Mouse (Mus musculus) gastrocnemius, postnatal 36 days (tissue): ENCODE measurements around the gene Syt1. TPM values are rescaled to one million over a fixed set of nuclear protein-coding genes. Genes with fewer than 3 reads are reported as not detected.

Experiments
- DNase-seq, 2 experiments: peaks; one replicate each; pipeline ENCODE4 v3.0.0; 2022
- intact Hi-C: fragments of 180-260 bp; cut with DNase I; formaldehyde crosslinking; loops from one replicate; pipeline ENCODE4 v1.15.1; 2025
- total RNA-seq, 2 experiments: library from RNA; stranded (reverse); gene quantifications; 2 replicates each; pipeline ENCODE4 v1.2.3; 2021

Gene Syt1
- total RNA-seq, 2 experiments from 2014 or later: not detected

DNA sequence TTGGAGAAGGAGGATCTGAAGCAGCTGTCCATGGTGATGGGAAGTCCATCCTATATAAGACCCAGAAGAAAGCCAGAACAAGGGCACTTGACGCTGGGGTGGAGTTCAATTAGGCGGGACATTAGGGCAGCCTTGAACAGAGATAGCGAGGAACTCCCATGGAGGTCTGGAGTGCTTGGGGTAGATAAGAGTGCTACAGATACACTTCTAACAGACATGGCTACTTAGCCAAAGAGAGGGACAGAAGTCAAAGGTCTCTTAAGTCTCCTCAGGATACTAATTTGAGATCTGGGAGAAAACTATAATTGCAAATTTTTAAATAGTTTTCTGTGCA lies 428.4 kb downstream of the Syt1 start:
- DNase-seq: no peak
- intact Hi-C loops: no loop called here

DNA sequence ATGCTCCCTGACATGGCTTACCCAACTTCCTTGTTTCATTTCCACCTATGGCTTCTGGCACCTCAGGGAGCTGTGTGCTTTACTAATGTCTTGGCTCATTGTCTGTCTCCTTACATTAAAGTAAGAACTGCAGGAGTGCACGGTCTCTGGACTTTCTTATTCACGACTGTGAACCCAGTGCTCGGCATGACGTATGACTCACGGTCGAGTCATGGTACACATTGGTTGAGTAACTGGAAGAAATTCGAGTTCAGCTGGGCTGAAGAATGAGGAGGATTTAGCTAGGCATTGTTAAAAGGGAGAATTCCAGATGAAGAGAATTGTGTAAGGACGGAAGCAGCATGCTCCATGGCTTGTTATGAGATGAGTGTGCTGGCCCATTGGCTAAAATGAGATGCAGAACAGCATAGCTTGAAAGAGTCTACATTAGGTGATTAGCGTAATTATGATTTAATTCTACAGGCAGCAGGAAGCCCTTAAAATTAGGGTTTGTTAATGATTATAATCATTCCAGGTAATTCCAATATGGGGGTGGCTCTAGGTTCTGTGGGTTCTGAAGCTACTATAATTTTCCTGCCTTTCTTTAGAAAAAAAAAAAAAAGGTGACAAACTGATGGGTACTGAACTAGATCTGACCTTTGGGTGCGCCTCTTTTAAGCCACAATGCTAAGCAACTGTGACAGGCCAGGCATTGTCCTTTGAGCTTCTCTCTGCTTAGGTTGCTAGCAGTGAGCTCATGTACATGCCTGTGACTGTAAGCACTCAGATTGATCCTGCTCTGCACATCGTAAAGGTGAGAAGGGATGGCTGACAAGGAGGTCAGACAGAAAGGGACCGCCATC lies 429.0 kb downstream of the Syt1 start:
- intact Hi-C loops: no loop called here
- no peak for DNase-seq

DNA sequence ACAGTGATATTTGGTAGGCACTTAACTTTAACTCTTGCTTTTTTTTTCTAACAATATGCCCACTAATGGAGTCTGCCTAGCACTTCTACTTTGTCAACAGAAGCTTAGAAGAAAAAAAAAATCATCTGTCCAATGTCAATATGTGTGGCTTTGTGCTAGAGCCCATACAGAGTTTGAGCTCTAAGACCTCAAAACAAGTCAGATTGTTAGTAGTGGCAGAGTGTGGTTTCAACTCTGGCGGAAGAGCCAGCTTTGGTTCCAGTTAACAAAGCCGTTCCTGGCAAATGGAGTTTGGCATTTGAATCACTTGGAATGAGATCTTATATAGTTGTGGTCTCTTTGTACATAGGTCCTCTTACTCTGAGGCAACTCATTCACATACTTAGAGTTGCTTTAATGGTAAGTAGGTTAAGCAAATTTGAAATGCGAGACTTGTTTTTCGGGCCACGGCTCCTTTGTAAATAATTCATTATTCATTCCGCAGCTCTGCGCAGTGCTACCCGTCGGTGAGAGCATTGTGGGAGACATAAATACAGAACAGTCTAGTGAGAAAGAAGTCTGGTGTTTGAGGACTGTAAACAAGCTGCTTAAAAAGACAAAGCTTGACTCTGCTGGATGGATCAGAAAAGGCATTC lies 429.9 kb downstream of the Syt1 start:
- DNase-seq: no peak
- intact Hi-C loops: no loop called here

DNA sequence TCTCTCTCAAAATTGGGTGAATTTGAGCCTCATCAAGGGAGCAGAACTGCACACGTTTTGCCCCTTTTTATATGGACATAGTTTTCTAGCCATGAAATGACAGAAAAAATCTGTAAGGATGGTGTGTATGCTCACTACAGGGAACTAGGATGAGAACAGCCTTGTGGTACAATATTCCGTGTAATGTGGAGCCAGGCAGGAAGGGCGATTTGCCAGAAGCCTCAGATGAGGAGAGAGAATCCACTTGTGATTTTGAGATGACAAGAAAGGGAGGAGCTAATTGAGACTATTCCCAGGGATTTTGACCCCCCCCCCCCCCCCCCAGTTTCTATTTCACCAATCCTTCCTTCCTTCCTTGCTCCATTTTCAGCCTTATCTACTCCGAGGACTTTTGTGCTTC lies 431.4 kb downstream of the Syt1 start:
- intact Hi-C loops: no loop called here

DNA sequence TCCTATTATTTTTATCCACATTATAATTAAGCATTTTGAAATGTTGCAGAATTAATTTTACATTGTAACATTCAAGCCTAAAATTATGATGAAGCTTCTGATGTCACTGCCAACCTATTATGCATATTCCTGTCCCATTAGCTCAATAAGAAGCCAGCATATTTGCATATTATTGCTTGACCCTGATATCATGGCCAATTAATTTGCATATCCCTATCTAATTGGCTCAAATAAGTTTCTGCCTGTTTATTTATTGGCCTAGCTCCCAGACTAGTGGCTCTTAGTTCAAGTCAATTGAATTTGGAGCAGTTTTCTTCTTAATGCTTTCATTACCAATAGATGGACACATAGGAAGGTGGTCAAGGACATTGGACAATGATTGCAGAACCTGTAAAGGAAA lies 433.2 kb downstream of the Syt1 start:
- no peak for DNase-seq
- intact Hi-C loops: no loop called here

More for the DNA sequence above, 431.4 kb downstream of the Syt1 start:
- DNase-seq: no peak

DNA sequence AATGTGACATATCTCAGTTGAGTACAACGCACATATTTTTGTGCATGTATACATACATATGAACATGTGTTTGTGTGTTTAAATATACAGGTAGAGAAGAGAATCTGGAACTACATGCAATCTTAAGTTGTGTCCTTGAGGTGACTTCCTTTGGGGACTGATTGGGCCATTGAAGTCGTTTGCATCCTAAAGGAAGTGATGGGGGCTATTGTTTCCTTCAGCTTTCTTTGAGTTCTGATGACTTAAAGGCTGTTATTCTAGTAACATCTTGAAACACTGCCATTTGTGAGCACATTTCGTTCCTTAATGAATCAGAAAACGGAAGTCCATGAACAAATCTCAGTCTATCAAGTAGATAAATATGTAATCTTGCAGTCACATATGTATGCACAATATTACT lies 438.0 kb downstream of the Syt1 start:
- intact Hi-C loops: no loop called here
- DNase-seq: no peak

DNA sequence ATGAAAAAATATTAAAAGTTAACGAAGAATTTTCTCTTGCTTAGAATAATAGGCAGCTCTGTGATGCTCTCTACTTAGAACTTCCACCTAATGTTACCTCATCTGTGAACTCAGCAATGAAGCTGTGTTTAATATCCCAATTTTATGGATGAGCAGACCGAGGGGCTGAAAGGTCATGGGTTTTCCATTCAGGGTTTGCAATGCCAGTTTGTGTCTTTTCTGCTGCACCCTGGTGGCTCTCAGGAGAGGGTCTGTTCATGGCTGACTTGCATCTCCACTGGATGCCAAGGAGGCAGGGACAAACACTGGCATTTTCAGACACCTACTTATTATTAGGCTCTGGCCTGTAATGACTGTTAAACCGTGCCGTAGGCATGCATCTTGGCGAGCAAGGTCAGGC lies 439.7 kb downstream of the Syt1 start:
- DNase-seq: no peak

DNA sequence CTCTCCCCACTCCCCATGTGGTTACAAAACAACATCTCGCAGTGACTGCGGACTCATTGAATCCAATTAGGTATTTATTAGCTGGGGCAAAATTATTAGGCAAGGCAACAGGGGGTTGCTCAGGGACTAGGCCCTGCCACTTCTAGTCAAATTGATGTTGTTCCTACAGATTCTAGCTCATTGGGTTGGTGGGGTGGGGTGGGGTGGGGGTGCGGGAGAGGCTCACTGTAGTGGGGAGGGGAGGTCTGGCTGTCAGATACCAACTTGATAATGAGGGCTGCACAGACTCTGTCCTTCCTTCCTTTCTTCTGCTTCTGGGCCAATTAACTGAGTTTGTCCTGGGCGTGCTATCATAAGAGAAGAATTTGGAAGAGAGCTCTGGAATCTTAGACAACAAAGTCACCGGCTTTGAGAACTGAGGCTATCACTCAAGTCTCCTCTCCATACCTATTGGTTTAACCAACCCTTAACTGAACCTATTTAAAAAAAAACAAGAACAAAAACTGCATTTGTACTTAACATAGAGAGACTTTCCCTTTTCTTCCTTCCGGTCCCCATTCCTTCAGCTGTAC lies 441.1 kb downstream of the Syt1 start:
- no peak for DNase-seq
- intact Hi-C loops: no loop called here

More for the DNA sequence above, 439.7 kb downstream of the Syt1 start:
- intact Hi-C loops: no loop called here

DNA sequence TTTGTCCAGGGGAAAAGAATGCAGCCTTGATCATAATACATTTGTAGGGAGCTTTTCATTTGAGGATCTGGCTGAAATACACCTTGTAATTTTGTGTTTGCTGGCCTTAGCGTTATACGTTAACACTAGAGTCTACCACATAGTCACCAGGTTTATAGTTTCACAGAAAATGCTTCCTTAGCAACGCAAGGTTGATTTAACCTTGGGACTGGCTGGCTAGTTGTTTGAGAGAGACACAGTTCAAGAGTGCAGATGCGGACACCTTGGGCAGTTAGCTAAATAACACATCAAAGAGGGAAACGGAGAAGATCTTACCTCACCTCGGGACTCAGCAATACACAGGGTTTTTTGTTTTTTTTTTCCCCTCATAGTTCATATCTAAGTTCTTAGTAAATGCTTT lies 441.9 kb downstream of the Syt1 start:
- intact Hi-C loops: no loop called here
- no peak for DNase-seq

DNA sequence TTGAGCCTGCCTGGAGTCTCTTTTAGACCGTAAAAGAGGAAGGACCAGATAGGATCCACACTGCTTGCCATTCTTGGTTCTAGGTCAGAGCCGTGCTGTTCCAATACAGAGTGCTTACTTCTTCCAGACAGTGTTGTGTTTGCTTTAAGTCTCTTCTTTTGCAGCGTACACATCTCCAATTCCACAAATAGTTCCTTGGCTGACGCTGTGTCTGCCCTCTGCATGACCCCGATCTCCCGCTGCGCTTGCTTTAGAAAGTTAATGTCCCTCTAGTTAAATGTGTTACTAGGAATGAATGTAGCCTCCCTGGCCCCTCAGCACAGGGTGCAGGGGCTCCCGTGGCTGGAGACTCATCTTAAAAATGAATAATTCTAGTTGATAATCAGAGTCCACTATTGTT lies 442.6 kb downstream of the Syt1 start:
- intact Hi-C loops: no loop called here
- DNase-seq: no peak

DNA sequence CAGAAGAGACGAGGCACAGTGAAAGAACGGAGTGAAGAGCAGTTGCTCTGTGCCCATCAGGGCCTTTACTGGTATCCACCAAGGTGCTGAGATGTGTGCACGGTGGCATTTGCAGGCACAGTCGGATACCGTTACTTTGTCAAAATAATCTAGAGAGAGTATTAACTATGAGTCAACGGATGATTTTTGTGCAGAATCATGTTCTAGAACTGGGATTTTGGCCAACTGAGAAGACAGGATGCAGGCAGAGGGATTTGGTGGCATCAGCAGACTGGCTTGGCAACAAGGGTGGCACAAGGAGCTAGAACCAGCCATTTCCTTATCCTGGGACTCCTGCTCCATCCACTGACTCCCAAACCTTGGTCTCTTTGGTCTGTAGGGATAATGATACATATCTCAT lies 443.3 kb downstream of the Syt1 start:
- intact Hi-C loops: no loop called here
- DNase-seq: no peak

DNA sequence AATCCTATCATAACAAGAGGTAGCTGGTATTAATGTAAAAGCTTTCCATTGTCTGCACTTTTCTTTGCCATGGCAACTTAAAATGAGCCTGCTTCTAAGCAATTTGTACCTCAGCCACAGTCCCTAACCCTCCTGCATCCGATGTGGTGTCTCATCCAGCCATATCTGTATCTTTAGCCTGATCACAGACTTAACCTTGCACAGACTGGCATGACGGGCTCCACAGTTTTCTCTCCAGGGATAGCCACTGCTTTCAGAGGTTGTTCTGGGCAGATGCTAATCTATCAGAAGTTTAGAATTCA lies 451.2 kb downstream of the Syt1 start:
- intact Hi-C loops: no loop called here
- no peak for DNase-seq

DNA sequence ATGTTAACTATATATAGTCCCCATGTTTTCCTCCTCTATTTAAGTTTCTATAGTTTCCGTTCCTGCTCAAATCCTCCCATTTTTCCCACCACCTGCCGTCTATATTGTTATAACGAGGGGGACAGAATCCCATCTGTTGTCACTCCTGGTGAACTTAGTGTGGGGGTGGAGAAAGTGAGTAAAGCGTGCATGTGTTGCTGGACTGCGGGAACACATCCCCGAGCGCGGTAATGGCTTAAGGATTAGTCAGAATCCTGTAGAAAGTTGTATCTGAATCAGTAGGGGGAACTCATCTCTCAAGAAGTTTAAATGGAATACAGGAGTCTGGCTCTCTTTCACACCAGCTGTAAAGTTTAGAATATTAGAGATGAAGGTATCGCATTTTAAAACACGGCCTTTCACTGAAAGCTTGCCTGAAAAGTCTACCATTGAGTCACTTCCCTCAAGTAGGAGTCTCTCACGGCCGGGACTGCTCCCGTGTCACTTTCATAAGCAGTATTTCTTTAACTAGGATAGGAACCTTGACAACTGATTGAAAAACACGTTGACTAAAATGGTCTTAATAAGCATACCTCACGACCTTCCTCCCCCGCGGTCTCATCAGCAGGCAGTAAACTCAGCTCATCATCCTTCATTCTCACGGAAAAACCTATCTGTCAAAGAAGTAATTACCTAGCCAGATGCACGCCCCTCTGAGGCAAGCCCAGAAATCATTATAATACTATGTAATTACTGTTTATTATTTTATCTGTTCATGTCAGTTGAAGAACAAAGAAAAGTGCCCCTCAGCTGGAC lies 451.8 kb downstream of the Syt1 start:
- DNase-seq: no peak
- intact Hi-C loops: no loop called here

DNA sequence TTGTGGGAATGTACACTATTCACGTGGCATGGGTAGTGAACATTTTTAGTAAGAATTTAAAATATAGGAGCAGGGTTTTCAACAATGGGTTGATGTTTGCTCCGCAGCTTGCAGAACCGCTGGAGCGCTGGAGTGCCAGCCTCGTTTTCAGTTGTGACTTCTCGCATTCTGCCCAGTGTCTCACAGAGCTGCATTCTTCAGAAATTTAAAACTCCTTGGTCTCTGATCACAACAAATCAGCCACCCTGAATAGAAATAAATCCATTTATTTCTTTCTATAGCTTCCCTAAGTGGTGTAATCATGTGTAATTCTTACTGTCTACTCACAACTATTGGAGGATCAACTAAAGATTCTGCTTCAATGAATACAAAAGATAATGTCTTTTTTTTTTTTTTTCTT lies 458.2 kb downstream of the Syt1 start:
- intact Hi-C loops: no loop called here
- DNase-seq: no peak

DNA sequence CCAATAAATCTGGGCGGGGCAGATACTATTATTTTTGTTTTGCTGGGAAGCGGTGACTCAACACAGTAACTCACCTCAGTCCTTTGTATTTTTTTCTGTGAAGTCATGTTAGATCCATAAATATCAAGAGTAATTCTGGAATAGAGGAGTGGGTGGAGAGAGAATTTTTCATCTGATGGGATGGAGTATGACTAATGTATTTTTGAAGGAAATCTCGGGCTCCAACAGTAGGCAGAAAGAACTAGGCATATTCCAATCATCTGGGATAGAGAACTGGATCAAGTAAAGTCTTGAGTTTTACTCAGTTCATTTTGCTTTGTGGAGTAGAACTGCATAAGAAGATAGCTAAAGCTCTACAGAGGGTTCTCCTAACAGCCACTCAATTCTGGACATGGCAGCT lies 465.1 kb downstream of the Syt1 start:
- no peak for DNase-seq
- intact Hi-C loops: no loop called here

DNA sequence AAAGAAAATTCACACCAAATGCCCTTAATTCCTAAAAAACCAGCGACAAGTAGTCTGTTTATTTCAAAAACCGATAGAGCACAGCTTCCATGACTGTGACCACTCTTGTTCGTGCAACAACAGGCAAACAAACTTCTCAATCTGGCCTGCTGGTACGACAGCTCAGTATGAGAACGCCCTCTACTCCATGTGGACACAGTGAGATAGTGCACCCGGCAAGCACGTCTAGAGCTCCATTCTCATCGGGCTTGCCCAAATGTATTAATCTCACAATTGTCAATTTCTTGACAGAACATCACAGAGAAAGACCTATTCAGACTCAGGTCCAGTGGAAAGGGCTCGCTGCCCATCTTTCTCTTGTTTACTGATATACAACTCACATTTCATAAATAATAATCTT lies 469.2 kb downstream of the Syt1 start:
- DNase-seq: no peak
- intact Hi-C loops: no loop called here

DNA sequence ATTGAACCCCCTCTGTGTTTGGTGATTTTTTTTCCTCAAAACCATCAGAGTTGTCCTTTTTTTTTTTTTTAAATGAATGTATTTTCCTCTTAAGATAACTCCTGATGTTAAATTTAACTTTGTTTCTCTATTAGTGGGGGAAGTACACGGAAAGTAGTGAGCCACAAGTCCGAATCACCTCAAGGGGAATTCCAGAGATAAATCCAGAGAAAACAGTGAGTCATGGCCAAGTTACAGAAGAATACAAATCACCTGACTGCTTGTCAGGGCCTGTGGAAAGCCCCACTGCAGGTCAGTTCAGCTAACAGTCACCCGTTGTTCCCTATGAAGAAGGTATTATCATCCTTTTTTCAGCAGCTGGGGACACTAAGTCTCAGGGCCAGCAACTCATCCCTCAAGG lies 472.2 kb downstream of the Syt1 start:
- intact Hi-C loops: loop anchor here (5.0 kb wide), 2 partner anchors 91 to 236 kb away; no protein-coding TSS in a partner anchor
- no peak for DNase-seq

DNA sequence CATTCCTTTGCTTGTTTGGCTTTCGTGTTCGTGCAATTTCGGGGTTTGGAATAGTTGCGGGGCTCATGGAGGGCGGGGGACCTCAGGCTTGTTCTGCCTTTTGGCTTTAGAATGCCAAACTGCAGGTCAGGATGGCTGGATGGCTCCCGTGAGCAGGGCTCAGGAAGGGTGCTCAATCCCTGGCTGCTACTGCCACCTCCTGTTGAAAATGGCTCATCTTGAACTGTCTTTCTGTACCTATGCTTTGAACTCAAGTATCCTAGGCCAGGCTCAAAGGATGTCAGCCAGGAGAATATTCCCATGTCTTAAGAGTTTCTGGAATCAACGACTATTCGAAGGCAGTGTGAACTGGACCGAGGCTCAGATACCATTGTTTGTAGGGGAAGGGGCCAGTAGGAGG lies 473.1 kb downstream of the Syt1 start:
- DNase-seq: no peak
- intact Hi-C loops: loop anchor here (5.0 kb wide), 2 partner anchors 90 to 235 kb away; no protein-coding TSS in a partner anchor

DNA sequence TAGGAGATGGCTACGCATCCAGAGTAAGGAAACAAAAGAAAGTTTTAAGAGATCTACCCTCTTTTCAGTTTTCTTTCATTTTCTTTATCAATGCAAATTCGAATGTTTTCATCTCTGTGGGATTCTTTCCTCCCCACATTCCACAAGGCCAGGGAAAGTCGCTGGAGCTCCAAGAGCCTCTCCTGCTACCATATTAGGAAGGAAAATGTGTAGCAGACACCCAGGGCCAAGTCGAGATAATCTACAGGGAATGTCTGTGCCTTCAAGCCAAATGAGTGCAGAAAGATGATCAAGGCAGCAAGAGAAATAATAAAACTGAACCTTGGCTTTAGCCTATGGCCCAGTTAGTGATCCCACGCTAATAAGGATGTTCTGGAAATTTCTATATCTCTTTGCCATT lies 474.9 kb downstream of the Syt1 start:
- no peak for DNase-seq
- intact Hi-C loops: loop anchor here (5.0 kb wide), 2 partner anchors 89 to 234 kb away; no protein-coding TSS in a partner anchor

DNA sequence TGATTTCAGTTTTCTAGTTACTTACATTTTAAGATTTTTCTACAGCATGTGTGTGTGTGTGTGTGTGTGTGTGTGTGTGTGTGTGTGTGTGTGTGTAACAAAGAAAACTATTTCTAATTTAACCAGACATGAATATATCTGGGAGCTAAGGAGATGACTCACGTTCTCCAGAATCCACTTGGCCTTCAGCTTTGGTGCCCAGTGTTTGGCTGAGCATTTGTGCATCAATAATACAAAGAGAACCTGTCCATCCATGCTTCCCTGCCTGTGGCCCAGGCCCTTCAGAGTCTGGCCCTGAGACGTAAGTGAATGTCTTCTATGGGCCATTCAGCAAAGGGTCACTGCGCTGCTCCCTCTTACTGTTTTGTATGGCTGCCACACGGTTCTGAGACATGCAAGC lies 476.7 kb downstream of the Syt1 start:
- intact Hi-C loops: loop anchor here (5.0 kb wide), 1 partner anchor 52 kb away; no protein-coding TSS in a partner anchor
- DNase-seq: no peak

DNA sequence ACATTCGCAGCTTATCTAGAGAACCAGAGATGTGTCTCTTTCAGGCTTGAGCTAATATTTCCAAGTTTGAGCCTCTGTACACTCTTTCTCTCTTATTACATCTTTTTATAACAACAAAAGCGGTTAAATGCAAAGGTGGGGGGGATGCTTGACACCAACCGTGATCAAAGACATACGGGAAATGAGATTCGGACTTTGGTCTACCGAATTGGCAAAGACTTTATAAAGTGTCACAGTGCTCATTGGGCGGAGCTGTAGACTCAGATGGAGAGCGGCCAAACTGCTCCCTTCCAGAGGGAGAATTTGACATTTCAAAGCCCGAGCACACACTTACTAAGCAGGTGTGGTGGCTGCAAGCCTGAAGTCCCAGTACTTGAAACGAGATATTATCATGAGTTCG lies 477.9 kb downstream of the Syt1 start:
- intact Hi-C loops: loop anchor here (5.0 kb wide), 1 partner anchor 51 kb away; no protein-coding TSS in a partner anchor

More for the DNA sequence above, 477.9 kb downstream of the Syt1 start:
- DNase-seq: no peak
